Mouse (Mus musculus) hindbrain, embryonic 13.5 days (tissue): ENCODE measurements at regions not wholly inside any gene's neighbourhood (a gene's known extent, or its start where the extent isn't known, plus 50 kb on each side); places are given as distances from the start of the nearest gene placed in this dataset.
A peak's percentile ranks its signal among the peaks of the same experiment; 100 is the strongest.

Experiments used
- ATAC-seq: fragments of 200-750 bp; cut with Nextera tagmentation; 2 replicates; pipeline ENCODE4 v1.8.0; 2017; ENCODE audit warnings: moderate TSS enrichment; ENCODE audit not compliant: low FRiP score
- H3K27ac ChIP-seq: fragments of 300-500 bp; sonication (generic); 2 replicates; pipeline ENCODE4 v1.5.1; 2015; ENCODE audit warnings: inconsistent platforms, mild to moderate bottlenecking, moderate library complexity
- H3K27me3 ChIP-seq: fragments of 300-500 bp; sonication (generic); 2 replicates; pipeline ENCODE4 v1.6.1; 2015; ENCODE audit warnings: mild to moderate bottlenecking, inconsistent platforms
- H3K36me3 ChIP-seq: fragments of 300-500 bp; sonication (generic); 2 replicates; pipeline ENCODE4 v1.6.1; 2015; ENCODE audit warnings: mild to moderate bottlenecking, inconsistent platforms
- H3K4me1 ChIP-seq: fragments of 300-500 bp; sonication (generic); replicated peaks from 2 replicates; pipeline ENCODE4 v1.6.1; 2015; ENCODE audit warnings: inconsistent platforms
- H3K4me2 ChIP-seq: fragments of 300-500 bp; sonication (generic); 2 replicates; pipeline ENCODE4 v1.6.1; 2015; ENCODE audit warnings: inconsistent platforms, mild to moderate bottlenecking, moderate library complexity
- H3K4me3 ChIP-seq: fragments of 300-500 bp; sonication (generic); 2 replicates; pipeline ENCODE4 v1.5.1; 2015; ENCODE audit warnings: mild to moderate bottlenecking, inconsistent platforms
- H3K9ac ChIP-seq: fragments of 300-500 bp; sonication (generic); 2 replicates; pipeline ENCODE4 v1.6.1; 2015; ENCODE audit warnings: mild to moderate bottlenecking, inconsistent platforms
- H3K9me3 ChIP-seq: fragments of 300-500 bp; sonication (generic); 2 replicates; pipeline ENCODE4 v1.6.1; 2016; ENCODE audit warnings: inconsistent platforms
- WGBS: fragments of 180-500 bp; shearing (Covaris S2); methylation state at CpG from one replicate; pipeline ENCODE4 v1.1.7; 2015; 5-methylcytosine and 5-hydroxymethylcytosine counted together

DNA sequence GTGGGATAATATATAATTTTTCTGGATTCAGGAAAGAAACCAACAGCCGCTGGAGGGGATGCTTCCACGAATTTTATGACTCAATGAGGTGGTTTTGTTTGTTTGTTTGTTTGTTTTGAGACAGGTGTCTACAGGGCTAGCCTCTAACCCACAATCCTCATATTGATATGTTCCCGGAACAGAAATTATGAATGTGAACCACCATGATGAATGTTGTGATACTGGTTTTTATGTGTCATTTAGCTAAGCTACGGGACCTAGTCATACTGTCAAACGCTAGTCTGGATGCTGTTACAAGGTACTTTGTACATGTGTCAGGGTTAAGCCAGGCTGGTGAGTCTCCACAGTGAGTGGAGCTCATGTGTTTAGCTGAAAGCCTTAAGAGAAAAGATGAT, 100.6 kb upstream of the Cpsf6 start:
- H3K9ac ChIP-seq, result no peak overlapping the region
- H3K4me2 ChIP-seq, result no peak overlapping the region
- H3K4me1 ChIP-seq, result peaks cover 8% of the 10 kb centered on the region; the same call in 1 of the 2 replicates
- ATAC-seq, result no peak
- H3K9me3 ChIP-seq, result no peaks in the 10 kb centered on the region
- H3K27ac ChIP-seq, result no peak overlapping the region
- no peaks in the 10 kb centered on the region for H3K27me3 ChIP-seq
- 90% methylated on average over 5 of the region's 5 CpGs for WGBS
- H3K36me3 ChIP-seq, result no peaks in the 10 kb centered on the region
- no peak overlapping the region for H3K4me3 ChIP-seq

GRCm38 (mm10) chr10:117479721-117480455, 100.1 kb upstream of the Cpsf6 start:
- no peak for ATAC-seq
- 88% methylated on average over 12 of the region's 12 CpGs for WGBS
- H3K4me1 ChIP-seq, result peaks cover 8% of the 10 kb centered on the region; the same call in 1 of the 2 replicates

GRCm38 (mm10) chr10:117478931-117479280, 99.1 kb upstream of the Cpsf6 start:
- no peak for ATAC-seq
- 90% methylated on average over 4 of the region's 4 CpGs for WGBS
- Histone ChIP-seq H3K27ac (no peak overlapping the region), H3K4me1 (peaks cover 8% of the 10 kb centered on the region; the same call in 1 of the 2 replicates), H3K9me3 (no peaks in the 10 kb centered on the region), H3K4me3 (no peak overlapping the region), H3K27me3 (no peaks in the 10 kb centered on the region), H3K4me2 (no peak overlapping the region), H3K9ac (no peak overlapping the region), H3K36me3 (no peaks in the 10 kb centered on the region)

More at GRCm38 (mm10) chr10:117479721-117480455, 100.1 kb upstream of the Cpsf6 start:
- no peaks in the 10 kb centered on the region for H3K9me3 ChIP-seq
- H3K27me3 ChIP-seq, result no peaks in the 10 kb centered on the region
- no peak overlapping the region for H3K4me2 ChIP-seq
- H3K4me3 ChIP-seq, result no peak overlapping the region
- H3K9ac ChIP-seq, result no peak overlapping the region
- H3K36me3 ChIP-seq, result no peaks in the 10 kb centered on the region
- no peak overlapping the region for H3K27ac ChIP-seq

GRCm38 (mm10) chr10:117478202-117478930, 98.6 kb upstream of the Cpsf6 start:
- H3K36me3 ChIP-seq, result no peaks in the 10 kb centered on the region
- H3K27ac ChIP-seq, result peak overlapping the region; percentile 23; the same call in 1 of the 2 replicates
- no peaks in the 10 kb centered on the region for H3K27me3 ChIP-seq
- WGBS, result 60% methylated on average over 23 of the region's 23 CpGs
- no peak for ATAC-seq
- H3K4me1 ChIP-seq, result peaks cover 8% of the 10 kb centered on the region; the same call in 1 of the 2 replicates
- H3K9me3 ChIP-seq, result no peaks in the 10 kb centered on the region
- H3K4me2 ChIP-seq, result peak overlapping the region; percentile 35
- no peak overlapping the region for H3K9ac ChIP-seq
- H3K4me3 ChIP-seq, result no peak overlapping the region; the same call in 1 of the 2 replicates

- Histone ChIP-seq H3K27ac (peak overlapping the region; percentile 23; the same call in 1 of the 2 replicates), H3K4me3 (no peak overlapping the region; the same call in 1 of the 2 replicates)
These were observed 97.8 kb upstream of the Cpsf6 start for GRCm38 (mm10) chr10:117477331-117478201.

DNA sequence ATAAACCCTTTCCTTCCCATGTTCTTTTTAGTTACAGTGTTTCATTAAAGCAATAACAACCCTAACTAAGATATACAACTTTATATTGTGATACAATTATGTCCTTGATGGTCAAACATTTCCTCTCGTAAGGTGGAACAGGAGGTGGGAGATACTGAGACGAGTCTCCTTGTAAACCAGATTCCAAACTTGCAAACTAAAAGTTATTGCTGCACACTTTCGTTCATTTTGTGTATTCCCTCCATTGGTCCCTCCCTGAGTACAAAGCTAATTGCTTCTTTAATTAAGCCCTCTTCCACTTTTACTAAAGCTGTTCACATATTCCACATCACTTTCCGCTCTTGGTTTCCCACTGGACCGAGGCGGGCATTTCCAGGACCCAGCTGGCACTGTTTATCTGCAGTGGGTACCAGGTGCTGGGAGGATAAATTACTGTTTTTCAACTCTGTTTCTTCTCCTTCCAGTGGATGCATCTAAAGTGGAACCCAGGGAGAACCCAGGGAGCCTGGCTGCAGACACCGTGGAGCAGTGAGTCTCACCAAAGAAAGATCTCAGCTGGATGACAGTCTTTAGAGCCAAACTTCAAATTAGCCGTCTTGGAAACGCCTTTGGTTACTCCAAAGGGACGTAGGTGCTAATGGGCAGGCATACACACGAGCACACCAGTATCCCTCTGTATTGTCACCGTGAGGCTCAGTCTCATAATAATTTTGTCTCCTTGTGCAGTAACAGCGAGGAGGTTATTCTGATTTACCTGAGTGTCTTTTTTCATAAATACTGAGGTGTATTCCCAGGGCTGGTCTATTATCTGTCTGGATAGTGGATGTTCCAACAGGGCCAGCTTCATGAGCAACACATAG, 95.5 kb upstream of the Cpsf6 start:
- H3K4me3 ChIP-seq, result no peak overlapping the region
- 77% methylated on average over 13 of the region's 13 CpGs for WGBS
- no peak for ATAC-seq
- no peak overlapping the region for H3K9ac ChIP-seq
- H3K36me3 ChIP-seq, result no peaks in the 10 kb centered on the region
- no peak overlapping the region for H3K27ac ChIP-seq
- H3K27me3 ChIP-seq, result no peaks in the 10 kb centered on the region
- H3K4me2 ChIP-seq, result no peak overlapping the region
- H3K4me1 ChIP-seq, result peaks cover 8% of the 10 kb centered on the region; the same call in 1 of the 2 replicates
- H3K9me3 ChIP-seq, result no peaks in the 10 kb centered on the region

More at GRCm38 (mm10) chr10:117477331-117478201, 97.8 kb upstream of the Cpsf6 start:
- Histone ChIP-seq H3K9me3 (no peaks in the 10 kb centered on the region), H3K4me1 (peaks cover 8% of the 10 kb centered on the region; the same call in 1 of the 2 replicates), H3K36me3 (no peaks in the 10 kb centered on the region), H3K27me3 (no peaks in the 10 kb centered on the region), H3K4me2 (peak overlapping the region; percentile 35), H3K9ac (no peak overlapping the region)
- ATAC-seq, result no peak
- WGBS, result 78% methylated on average over 12 of the region's 12 CpGs

DNA sequence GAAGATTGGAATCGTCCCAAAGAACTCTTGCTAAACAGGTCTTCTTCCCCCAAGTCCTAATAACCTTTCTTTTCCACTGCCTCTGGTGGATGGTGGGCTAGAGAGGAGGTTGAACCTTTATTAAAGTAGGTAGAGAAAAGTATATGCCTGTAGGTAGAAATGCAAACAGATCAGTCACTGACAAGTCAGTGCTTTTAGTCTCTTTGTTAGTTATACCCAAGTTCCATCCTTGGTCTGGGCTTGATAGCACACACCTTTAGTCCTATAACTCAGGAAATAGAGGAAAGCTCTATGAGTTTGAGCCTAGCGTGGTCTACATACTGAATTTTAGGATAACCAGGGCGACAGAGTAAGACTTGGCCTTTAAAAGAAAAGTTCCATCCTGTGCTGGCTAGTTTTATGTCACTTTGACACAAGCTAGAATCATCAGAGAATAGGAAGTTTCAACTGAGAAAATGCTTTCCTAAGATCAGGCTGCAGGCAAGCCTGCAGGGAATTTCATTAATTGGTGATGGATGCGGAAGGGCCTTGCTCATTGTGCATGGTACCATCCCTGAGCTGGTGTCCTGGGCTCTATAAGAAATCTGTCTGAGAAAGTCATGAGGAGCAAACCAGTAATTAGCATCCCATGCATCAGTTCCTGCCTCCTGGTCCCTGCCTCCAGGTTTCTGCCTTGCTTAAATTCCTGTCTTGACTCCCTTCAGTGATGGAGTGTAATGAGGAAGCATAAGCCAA, 94.7 kb upstream of the Cpsf6 start:
- Histone ChIP-seq H3K27ac (no peak overlapping the region), H3K4me2 (no peak overlapping the region), H3K27me3 (no peaks in the 10 kb centered on the region), H3K4me3 (no peak overlapping the region), H3K9me3 (no peaks in the 10 kb centered on the region), H3K4me1 (peaks cover 8% of the 10 kb centered on the region; the same call in 1 of the 2 replicates), H3K9ac (no peak overlapping the region), H3K36me3 (no peaks in the 10 kb centered on the region)
- ATAC-seq, result no peak
- WGBS, result 88% methylated on average over 4 of the region's 4 CpGs

GRCm38 (mm10) chr10:117473471-117473870, 93.7 kb upstream of the Cpsf6 start:
- no peak for ATAC-seq
- peaks cover 8% of the 10 kb centered on the region; the same call in 1 of the 2 replicates for H3K4me1 ChIP-seq
- no peak overlapping the region for H3K9ac ChIP-seq
- H3K4me2 ChIP-seq, result no peak overlapping the region
- H3K27ac ChIP-seq, result no peak overlapping the region
- H3K9me3 ChIP-seq, result no peaks in the 10 kb centered on the region
- H3K27me3 ChIP-seq, result no peaks in the 10 kb centered on the region
- H3K4me3 ChIP-seq, result no peak overlapping the region
- 96% methylated on average over 4 of the region's 4 CpGs for WGBS
- no peaks in the 10 kb centered on the region for H3K36me3 ChIP-seq

DNA sequence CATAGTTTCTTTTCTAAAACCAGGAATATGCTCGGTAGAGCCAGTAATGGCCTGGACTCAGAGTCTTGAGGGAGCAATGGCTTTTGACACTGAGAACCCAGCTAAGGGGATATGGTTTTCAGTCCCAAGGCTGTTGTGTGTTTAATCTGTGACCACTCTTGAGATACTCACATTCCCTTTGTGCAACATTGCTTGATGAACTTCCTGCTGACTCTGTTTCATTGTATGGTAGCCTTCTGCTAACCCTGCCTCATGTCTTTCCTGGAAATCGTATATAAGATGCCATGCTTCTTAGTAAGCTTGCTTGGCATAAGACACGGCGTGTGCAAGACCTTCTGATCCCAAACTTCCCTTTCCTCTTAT, 92.7 kb upstream of the Cpsf6 start:
- Histone ChIP-seq H3K36me3 (no peaks in the 10 kb centered on the region), H3K9ac (no peak overlapping the region), H3K4me1 (no peaks in the 10 kb centered on the region), H3K4me2 (no peak overlapping the region), H3K27ac (no peak overlapping the region), H3K27me3 (no peaks in the 10 kb centered on the region), H3K9me3 (no peaks in the 10 kb centered on the region), H3K4me3 (no peak overlapping the region)
- no peak for ATAC-seq
- WGBS, result 86% methylated on average over 4 of the region's 4 CpGs

DNA sequence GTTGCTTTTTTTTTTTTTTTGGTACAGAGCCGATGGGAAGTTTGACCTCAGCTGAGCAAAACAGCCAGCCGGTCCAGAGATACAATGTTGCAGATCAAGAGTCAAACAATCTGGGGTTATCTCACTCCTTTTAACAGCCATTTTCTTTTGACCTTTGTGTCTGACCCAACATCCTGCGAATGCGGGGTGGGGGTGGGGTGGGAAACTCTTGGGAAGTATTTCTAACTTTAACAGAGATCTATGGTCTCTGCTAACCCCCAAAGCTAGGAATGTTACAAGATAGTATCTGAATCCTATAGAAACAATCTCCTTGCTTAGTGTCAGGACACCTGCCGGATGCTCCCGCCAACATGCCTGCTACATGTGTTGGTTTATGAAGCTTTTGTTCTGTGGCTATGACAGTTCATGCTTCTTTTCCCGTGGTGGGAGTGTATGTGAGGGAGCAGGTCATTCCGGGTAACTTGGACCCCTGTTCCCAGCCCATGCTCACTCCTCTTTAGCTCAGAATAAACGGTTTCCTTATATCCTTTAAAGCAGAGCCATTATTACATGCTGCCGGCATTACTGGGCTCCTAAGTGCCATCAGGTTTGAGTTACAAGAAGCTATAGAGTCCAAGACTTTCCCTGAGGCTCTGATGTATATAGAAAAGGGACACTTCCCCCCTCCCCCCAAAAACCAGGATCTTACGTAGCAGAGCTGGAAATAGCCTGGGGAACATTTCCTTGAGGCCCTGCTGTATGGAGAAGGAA, 92.2 kb upstream of the Cpsf6 start:
- no peaks in the 10 kb centered on the region for H3K36me3 ChIP-seq
- WGBS, result 79% methylated on average over 11 of the region's 11 CpGs
- H3K4me1 ChIP-seq, result no peaks in the 10 kb centered on the region
- no peak overlapping the region for H3K4me3 ChIP-seq
- no peak for ATAC-seq
- no peak overlapping the region for H3K27ac ChIP-seq
- no peaks in the 10 kb centered on the region for H3K27me3 ChIP-seq
- no peak overlapping the region for H3K9ac ChIP-seq
- no peaks in the 10 kb centered on the region for H3K9me3 ChIP-seq
- H3K4me2 ChIP-seq, result no peak overlapping the region
